Mouse (Mus musculus) intestine, embryonic 14.5 days (tissue): ENCODE data around the gene Tm4sf19. TPM values are rescaled to one million over a fixed set of nuclear protein-coding genes. Genes with fewer than 3 reads are reported as not detected.
"Not testable (repeated sequence)": the region's sequence is repeated elsewhere in the genome, so short reads cannot be mapped to it uniquely, and the experiment has no call there.

Experiments used
- ATAC-seq: fragments of 200-750 bp; cut with Nextera tagmentation; replicated peaks from 2 replicates; pipeline ENCODE4 v1.8.0; 2017; ENCODE audit warnings: low read depth, moderate number of reproducible peaks, moderate TSS enrichment, moderate library complexity; ENCODE audit not compliant: low FRiP score, low TSS enrichment
- DNase-seq: peaks from one replicate; pipeline ENCODE4 v3.0.0-alpha.2; 2018; ENCODE audit warnings: low spot score
- H3K27ac ChIP-seq: fragments of 300-500 bp; sonication (generic); 2 replicates; pipeline ENCODE4 v1.5.1; 2014; ENCODE audit warnings: low read depth, mild to moderate bottlenecking, control low read depth
- H3K27me3 ChIP-seq: fragments of 300-500 bp; sonication (generic); replicated peaks from 2 replicates; pipeline ENCODE4 v1.6.1; 2014; ENCODE audit warnings: low read length, control low read depth; ENCODE audit not compliant: control insufficient read depth, insufficient read depth
- H3K36me3 ChIP-seq: fragments of 300-500 bp; sonication (generic); 2 replicates; pipeline ENCODE4 v1.6.1; 2014; ENCODE audit warnings: low read length, control low read depth; ENCODE audit not compliant: control insufficient read depth, insufficient read depth
- H3K4me1 ChIP-seq: fragments of 300-500 bp; sonication (generic); replicated peaks from 2 replicates; pipeline ENCODE4 v1.6.1; 2014; ENCODE audit warnings: low read length, control low read depth, mixed read lengths; ENCODE audit not compliant: control insufficient read depth, insufficient read depth
- H3K4me2 ChIP-seq: fragments of 300-500 bp; sonication (generic); 2 replicates; pipeline ENCODE4 v1.6.1; 2014; ENCODE audit warnings: low read length
- H3K4me3 ChIP-seq: fragments of 300-500 bp; sonication (generic); 2 replicates; pipeline ENCODE4 v1.5.1; 2014; ENCODE audit warnings: low read depth, low read length, control low read depth, mixed read lengths
- H3K9ac ChIP-seq: fragments of 300-500 bp; sonication (generic); 2 replicates; pipeline ENCODE4 v1.6.1; 2014; ENCODE audit warnings: mild to moderate bottlenecking, low read length
- H3K9me3 ChIP-seq: fragments of 300-500 bp; sonication (generic); 2 replicates; pipeline ENCODE4 v1.6.1; 2016; ENCODE audit warnings: low read length, control low read depth; ENCODE audit not compliant: control insufficient read depth
- WGBS: fragments of 180-500 bp; shearing (Covaris S2); extraction: QIAGEN DNeasy Blood & Tissue Kit; methylation state at CpG from one replicate; pipeline ENCODE4 v1.1.7; 2014; 5-methylcytosine and 5-hydroxymethylcytosine counted together
- polyA plus RNA-seq: library from polyadenylated mRNA; unstranded; fragments of >200 nt; fragmentation: Nextera tagmentation; extraction: Ambion mirVana; gene quantifications from 2 replicates; pipeline ENCODE4 v1.2.1, GENCODE M21; 2014

The Tm4sf19 gene
- polyA plus RNA-seq, 1 experiment from 2014 or later: not detected

DNA sequence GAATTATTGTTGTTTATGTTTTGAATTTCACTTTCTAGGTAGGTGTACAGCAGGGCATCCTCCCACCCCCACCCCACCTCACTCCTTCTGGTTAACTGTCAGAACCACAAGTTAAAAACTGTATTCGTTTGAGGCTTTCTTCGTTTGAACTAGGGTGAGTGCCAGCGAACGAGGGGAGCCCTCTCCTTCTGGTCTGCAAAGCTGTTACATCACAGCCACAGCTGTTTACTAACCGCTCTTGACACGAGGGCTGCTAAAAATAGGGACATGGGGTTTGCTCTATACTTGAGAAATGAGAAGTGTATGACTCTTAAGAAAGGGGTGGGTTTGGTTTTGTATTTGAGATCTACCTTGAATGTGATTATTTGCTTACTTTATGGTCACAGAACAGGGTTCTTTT is 33.8 kb downstream of the Tm4sf19 start:
- Histone ChIP-seq H3K9ac (no peak overlapping the region), H3K36me3 (no peaks in the 10 kb centered on the region), H3K4me3 (no peak overlapping the region), H3K27me3 (no peaks in the 10 kb centered on the region), H3K9me3 (no peaks in the 10 kb centered on the region), H3K27ac (no peak overlapping the region), H3K4me2 (no peak overlapping the region), H3K4me1 (peaks cover 12% of the 10 kb centered on the region)
- DNase-seq (no peak), ATAC-seq (no peak)
- 52% methylated on average over 6 of the region's 6 CpGs for WGBS

DNA sequence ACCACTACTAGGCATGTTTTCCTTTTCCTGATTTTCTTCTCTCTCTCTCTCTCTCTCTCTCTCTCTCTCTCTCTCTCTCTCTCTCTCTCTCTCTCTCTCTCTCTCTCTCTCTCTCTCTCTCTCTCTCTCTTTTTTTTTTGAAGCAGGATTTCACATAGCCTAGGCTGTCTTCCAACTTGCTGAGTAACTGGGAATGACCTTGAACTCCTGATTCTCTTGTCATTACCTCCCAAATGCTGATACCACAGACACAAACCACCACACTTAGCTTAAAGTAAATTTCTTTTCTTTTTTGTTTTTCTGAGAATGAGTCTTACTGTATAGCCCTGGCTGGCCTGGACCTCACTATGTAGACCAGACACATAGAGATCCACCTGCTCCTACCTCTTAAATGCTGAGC is 34.4 kb downstream of the Tm4sf19 start:
- DNase-seq (no peak), ATAC-seq (no peak)
- Histone ChIP-seq H3K4me1 (peaks cover 9% of the 10 kb centered on the region), H3K27me3 (no peaks in the 10 kb centered on the region), H3K4me2 (no peak overlapping the region), H3K9ac (no peak overlapping the region), H3K27ac (no peak overlapping the region), H3K4me3 (no peak overlapping the region), H3K9me3 (no peaks in the 10 kb centered on the region), H3K36me3 (no peaks in the 10 kb centered on the region)

DNA sequence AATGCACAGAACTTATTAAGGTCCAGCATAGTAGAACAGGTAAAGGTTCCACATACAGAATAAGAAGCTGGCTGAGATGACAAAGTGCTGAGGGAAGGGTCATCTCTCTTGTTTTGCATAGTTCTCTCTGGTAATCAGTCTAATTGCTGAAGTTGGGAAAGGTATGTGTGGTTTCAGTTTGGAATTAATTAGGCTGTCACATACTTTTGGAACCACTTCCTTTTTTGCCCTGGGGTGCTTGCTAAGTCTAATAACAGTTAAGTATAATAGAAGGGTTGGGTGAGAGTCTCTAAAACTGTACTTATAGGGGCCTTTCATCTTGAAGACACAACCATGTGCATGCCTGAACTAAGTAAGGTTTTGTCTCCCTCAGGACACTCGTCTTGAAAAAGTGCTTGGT is 36.4 kb downstream of the Tm4sf19 start:
- H3K27me3 ChIP-seq: no peaks in the 10 kb centered on the region
- H3K4me1 ChIP-seq: peaks cover 4% of the 10 kb centered on the region; the same call in 1 of the 2 replicates
- H3K27ac ChIP-seq: no peak overlapping the region
- H3K4me3 ChIP-seq: no peak overlapping the region
- ATAC-seq (no peak), DNase-seq (no peak)
- H3K36me3 ChIP-seq: no peaks in the 10 kb centered on the region
- no peak overlapping the region for H3K9ac ChIP-seq
- WGBS: 86% methylated on average over 1 of the region's 1 CpGs
- no peak overlapping the region for H3K4me2 ChIP-seq
- no peaks in the 10 kb centered on the region for H3K9me3 ChIP-seq

DNA sequence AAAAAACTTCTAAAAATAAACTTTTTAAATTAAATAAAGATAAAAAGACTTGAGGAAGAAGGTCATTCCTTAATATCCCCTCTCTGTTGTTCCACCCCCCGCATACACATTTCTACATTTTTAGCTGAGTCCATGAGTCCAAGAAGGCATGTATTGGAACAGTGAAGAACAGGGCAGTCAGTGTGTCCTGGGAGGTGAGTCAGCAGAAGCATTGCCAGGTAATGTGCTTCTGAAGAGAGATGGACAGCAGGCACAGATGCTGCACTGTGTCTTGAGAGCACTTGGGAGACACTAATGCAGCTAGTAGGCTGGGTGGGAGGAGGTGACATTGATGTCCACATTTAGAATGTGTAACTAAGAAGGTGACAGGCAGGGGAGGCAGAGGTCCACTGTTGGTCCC is 37.0 kb downstream of the Tm4sf19 start:
- no peaks in the 10 kb centered on the region for H3K4me1 ChIP-seq
- no peak overlapping the region for H3K27ac ChIP-seq
- no peak for ATAC-seq
- DNase-seq: no peak
- 95% methylated on average over 1 of the region's 1 CpGs for WGBS
- no peak overlapping the region for H3K9ac ChIP-seq
- H3K4me2 ChIP-seq: no peak overlapping the region
- H3K36me3 ChIP-seq: no peaks in the 10 kb centered on the region
- H3K4me3 ChIP-seq: no peak overlapping the region
- no peaks in the 10 kb centered on the region for H3K27me3 ChIP-seq
- no peaks in the 10 kb centered on the region for H3K9me3 ChIP-seq

DNA sequence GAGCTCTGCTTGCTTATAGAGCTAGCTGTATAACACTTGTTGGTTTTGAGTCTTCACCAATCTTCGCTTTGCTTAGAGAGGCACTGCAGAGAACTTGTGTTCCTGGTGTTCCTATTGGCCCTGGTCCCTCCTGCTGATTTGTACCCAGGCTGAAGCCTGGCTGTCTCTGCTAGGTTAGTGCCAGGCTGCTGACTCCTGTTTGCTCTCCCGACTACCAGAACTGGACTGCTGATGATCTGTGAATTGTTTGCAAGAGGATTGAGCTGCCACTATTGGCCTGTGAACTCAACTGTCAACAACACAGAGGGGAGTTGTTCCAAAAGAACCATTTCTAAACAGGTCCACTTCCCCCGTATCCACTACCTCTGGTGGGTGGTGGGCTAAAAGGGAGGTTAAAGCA is 41.1 kb downstream of the Tm4sf19 start:
- Histone ChIP-seq H3K27ac (no peak overlapping the region), H3K27me3 (no peaks in the 10 kb centered on the region), H3K9me3 (no peaks in the 10 kb centered on the region), H3K4me2 (no peak overlapping the region), H3K9ac (no peak overlapping the region), H3K4me1 (no peaks in the 10 kb centered on the region), H3K4me3 (no peak overlapping the region), H3K36me3 (no peaks in the 10 kb centered on the region)
- DNase-seq (no peak), ATAC-seq (no peak)
- 87% methylated on average over 3 of the region's 3 CpGs for WGBS

DNA sequence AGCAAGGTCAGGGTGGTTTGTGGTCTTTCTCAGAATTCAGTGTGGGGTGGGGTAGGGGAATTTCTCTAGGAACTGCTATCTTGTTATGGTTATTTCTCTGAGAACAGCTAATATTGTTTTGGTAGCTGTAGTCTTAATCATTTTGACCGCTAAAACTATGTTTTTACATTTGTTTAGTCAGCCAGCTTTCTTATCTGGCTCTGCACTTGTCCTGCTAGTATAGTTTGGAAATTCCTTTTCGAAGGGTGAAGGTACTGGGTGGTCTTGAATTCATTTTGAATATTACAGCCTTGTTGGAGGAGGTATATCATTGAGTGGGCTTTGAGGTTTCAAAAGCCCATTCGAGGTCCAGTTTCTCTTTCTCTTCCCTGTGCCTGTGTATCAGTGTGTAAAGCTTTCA is 44.3 kb downstream of the Tm4sf19 start:
- H3K27ac ChIP-seq, H3K27me3 ChIP-seq: not testable (repeated sequence)
- 83% methylated on average over 3 of the region's 3 CpGs for WGBS

DNA sequence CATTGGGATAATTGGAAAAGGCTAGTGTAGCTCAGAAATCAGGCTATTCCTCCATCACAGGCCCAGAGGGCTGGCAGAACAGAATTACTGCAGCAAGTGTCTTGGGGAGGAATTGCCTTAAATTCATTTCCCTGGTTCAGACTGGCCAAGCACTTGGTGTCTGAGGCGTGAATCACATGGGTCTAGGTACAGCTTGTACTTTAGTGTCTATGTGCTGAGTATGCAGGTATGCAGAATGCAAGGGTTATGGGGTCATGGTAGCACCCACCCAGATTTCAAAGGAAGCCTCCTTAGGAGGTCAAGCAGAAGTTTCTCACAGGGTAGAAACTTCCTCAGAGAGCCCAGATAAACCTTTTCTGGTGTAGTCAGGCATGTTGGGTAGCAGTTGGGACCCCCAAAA is 45.3 kb downstream of the Tm4sf19 start:
- no peak overlapping the region for H3K9ac ChIP-seq
- no peaks in the 10 kb centered on the region for H3K27me3 ChIP-seq
- WGBS: 87% methylated on average over 1 of the region's 1 CpGs
- DNase-seq (no peak), ATAC-seq (no peak)
- no peak overlapping the region for H3K27ac ChIP-seq
- H3K4me3 ChIP-seq: no peak overlapping the region
- H3K36me3 ChIP-seq: no peaks in the 10 kb centered on the region
- no peaks in the 10 kb centered on the region for H3K4me1 ChIP-seq
- no peak overlapping the region for H3K4me2 ChIP-seq
- H3K9me3 ChIP-seq: no peaks in the 10 kb centered on the region

More for the DNA sequence above, 44.3 kb downstream of the Tm4sf19 start:
- H3K9ac ChIP-seq, H3K4me1 ChIP-seq, H3K4me2 ChIP-seq, H3K4me3 ChIP-seq, H3K36me3 ChIP-seq, ATAC-seq, DNase-seq, H3K9me3 ChIP-seq: not testable (repeated sequence)

DNA sequence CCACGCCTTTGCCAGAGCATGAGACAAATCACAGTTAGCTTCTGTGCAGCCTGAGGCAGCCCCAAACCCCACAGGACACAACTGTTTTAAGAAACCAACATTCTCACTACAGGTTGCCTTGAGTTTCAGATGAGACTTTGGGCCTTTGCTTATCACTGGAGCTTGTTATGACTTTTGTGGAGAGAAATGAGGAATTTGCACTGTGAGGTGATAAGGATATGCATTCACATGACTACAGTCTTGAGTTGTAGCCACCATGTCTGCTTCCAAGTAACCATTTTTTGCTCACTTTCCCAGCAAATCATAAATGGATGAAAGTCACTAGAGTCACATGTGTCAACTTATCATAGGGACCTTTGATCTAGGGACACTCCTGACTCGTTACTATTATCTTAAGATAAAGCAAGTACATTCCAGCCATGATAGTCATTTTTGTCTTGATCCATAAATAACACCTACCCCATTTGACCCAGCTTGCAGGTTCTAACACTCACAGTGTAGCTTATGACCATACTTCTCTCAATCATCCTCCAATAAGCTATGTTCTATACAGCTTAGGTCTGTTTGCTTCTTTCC is 46.3 kb downstream of the Tm4sf19 start:
- H3K36me3 ChIP-seq: peaks cover under 1% of the 10 kb centered on the region; the same call in 1 of the 2 replicates
- H3K4me2 ChIP-seq: no peak overlapping the region
- ATAC-seq: no peak
- 67% methylated on average over 2 of the region's 2 CpGs for WGBS
- DNase-seq: no peak
- no peak overlapping the region for H3K4me3 ChIP-seq
- no peak overlapping the region for H3K9ac ChIP-seq
- no peak overlapping the region for H3K27ac ChIP-seq
- H3K4me1 ChIP-seq: no peaks in the 10 kb centered on the region
- H3K27me3 ChIP-seq: no peaks in the 10 kb centered on the region
- no peaks in the 10 kb centered on the region for H3K9me3 ChIP-seq

DNA sequence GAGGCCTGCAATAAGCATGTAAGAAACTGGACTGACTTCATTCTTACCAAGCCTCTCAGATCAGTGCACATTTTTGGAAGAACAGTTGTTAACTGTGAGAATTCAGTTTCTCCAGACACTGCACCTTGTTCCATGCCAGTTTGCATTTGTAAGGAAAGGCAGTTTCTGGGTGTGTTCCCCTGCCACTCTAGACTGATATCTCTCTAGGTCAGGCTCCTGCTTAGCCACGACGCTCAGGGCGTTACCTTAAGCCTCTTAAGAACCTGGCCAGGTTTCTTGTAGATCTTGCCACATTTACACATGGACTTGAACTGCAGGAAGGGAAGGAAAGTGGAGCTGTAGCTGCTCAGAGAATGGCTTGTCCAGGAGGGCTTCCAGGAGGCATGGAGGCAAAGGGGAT is 49.4 kb downstream of the Tm4sf19 start:
- whole genome bisulfite sequencing: 79% methylated on average over 3 of the region's 3 CpGs
- Histone ChIP-seq H3K4me2 (no peak overlapping the region), H3K9ac (no peak overlapping the region), H3K4me3 (no peak overlapping the region), H3K4me1 (no peaks in the 10 kb centered on the region), H3K36me3 (peaks cover 16% of the 10 kb centered on the region), H3K27ac (no peak overlapping the region), H3K9me3 (no peaks in the 10 kb centered on the region), H3K27me3 (no peaks in the 10 kb centered on the region)
- DNase-seq (no peak), ATAC-seq (no peak)
